In genomic region chr15:28138806-28139205, GRCm38 (mm10) we compare ENCODE assay signal across 23 mouse cellular contexts.
DNase-seq lines count a peak whose midpoint lies in the region; ATAC-seq and TF ChIP-seq lines count a peak whose summit lies in the region.
"Had no signal": no experiment of that assay in that cellular context is flagged by ENCODE, and none has a peak within 500 bp of the region (broad histone marks: within the 10 kb centered on the region; RNA-seq: fewer than 3 reads in every experiment).

No protein-coding gene starts in this region.

- H3K27ac ChIP-seq in forebrain, postnatal 0 days (ENCODE audit: low read depth, low read length) = no peak overlapping the region
- no peak overlapping the region for H3K27ac ChIP-seq in forebrain, embryonic 16.5 days (ENCODE audit: low read length)
- H3K27ac ChIP-seq: embryonic facial prominence, embryonic 10.5 days; embryonic facial prominence, embryonic 12.5 days; forebrain, embryonic 13.5 days; forebrain, embryonic 15.5 days had no signal

- intact Hi-C loops in heart, postnatal 14 days (cut with DNase I) = no loop called here

- no peaks in the 10 kb centered on the region for H3K4me1 ChIP-seq in forebrain, postnatal 0 days (ENCODE audit: insufficient read depth)
- H3K4me1 ChIP-seq in forebrain, embryonic 16.5 days (replicated peaks; ENCODE audit: control insufficient read depth, insufficient read depth, low read length) = peaks cover under 1% of the 10 kb centered on the region; the same call in 1 of the 2 replicates
- H3K4me1 ChIP-seq: embryonic facial prominence, embryonic 10.5 days; embryonic facial prominence, embryonic 12.5 days; forebrain, embryonic 15.5 days had no signal

- no peak for TF ChIP-seq CTCF in forebrain, postnatal 0 days (IDR thresholded peaks at IDR 0.05; ENCODE audit: low read depth)

- no peaks in the 10 kb centered on the region for H3K27me3 ChIP-seq in forebrain, postnatal 0 days (ENCODE audit: insufficient read depth, low read length)
- H3K27me3 ChIP-seq in forebrain, embryonic 16.5 days (replicated peaks; ENCODE audit: control insufficient read depth, insufficient read depth, low read length) = no peaks in the 10 kb centered on the region
- no peaks in the 10 kb centered on the region for H3K27me3 ChIP-seq in myocyte (ENCODE audit: control insufficient read depth, insufficient read depth, insufficient read length)
- H3K27me3 ChIP-seq: CH12.LX; embryonic facial prominence, embryonic 12.5 days; forebrain, embryonic 13.5 days; forebrain, embryonic 15.5 days had no signal

- peak; percentile 74 for ATAC-seq in forebrain, postnatal 0 days
- ATAC-seq in forebrain, embryonic 16.5 days = no peak; the same call in 1 of the 2 replicates
- ATAC-seq: CD4-positive, CD25-positive, alpha-beta regulatory T cell, adult 4 months; forebrain, embryonic 13.5 days; forebrain, embryonic 15.5 days had no signal

- no peaks in the 10 kb centered on the region for H3K79me2 ChIP-seq in myocyte (ENCODE audit: control insufficient read depth, insufficient read depth)

- no peak overlapping the region for H3K4me3 ChIP-seq in forebrain, postnatal 0 days (ENCODE audit: low read depth, low read length)
- no peak overlapping the region for H3K4me3 ChIP-seq in forebrain, embryonic 16.5 days (replicated peaks; ENCODE audit: low read length)
- no peak overlapping the region for H3K4me3 ChIP-seq in myocyte
- H3K4me3 ChIP-seq: embryonic facial prominence, embryonic 10.5 days; embryonic facial prominence, embryonic 12.5 days; forebrain, embryonic 13.5 days; forebrain, embryonic 15.5 days had no signal

- 77% methylated on average over 2 of the region's 2 CpGs for WGBS in forebrain, postnatal 0 days
- 84% methylated on average over 2 of the region's 2 CpGs for WGBS in forebrain, embryonic 16.5 days

- no peak overlapping the region for H3ac ChIP-seq in myocyte (ENCODE audit: control insufficient read depth, insufficient read length)

- no peaks in the 10 kb centered on the region for H3K36me3 ChIP-seq in forebrain, postnatal 0 days (ENCODE audit: insufficient read depth)
- H3K36me3 ChIP-seq in forebrain, embryonic 16.5 days (ENCODE audit: control insufficient read depth, insufficient read depth) = no peaks in the 10 kb centered on the region
- H3K36me3 ChIP-seq in myocyte (ENCODE audit: control insufficient read depth, insufficient read depth) = no peaks in the 10 kb centered on the region
- H3K36me3 ChIP-seq: embryonic facial prominence, embryonic 10.5 days; embryonic facial prominence, embryonic 12.5 days; forebrain, embryonic 15.5 days; G1E had no signal

- H3K4me2 ChIP-seq in forebrain, postnatal 0 days (ENCODE audit: low read depth) = no peak overlapping the region
- H3K4me2 ChIP-seq in forebrain, embryonic 16.5 days (ENCODE audit: low read length) = no peak overlapping the region
- no peak overlapping the region for H3K4me2 ChIP-seq in myocyte (ENCODE audit: low read depth)
- H3K4me2 ChIP-seq: embryonic facial prominence, embryonic 12.5 days; forebrain, embryonic 13.5 days; forebrain, embryonic 15.5 days had no signal

- no peak for TF ChIP-seq POLR2A in myocyte (IDR thresholded peaks at IDR 0.05; ENCODE audit: insufficient read length, low read depth)

- no peaks in the 10 kb centered on the region for H3K9me3 ChIP-seq in forebrain, postnatal 0 days (ENCODE audit: low read length)
- H3K9me3 ChIP-seq in forebrain, embryonic 16.5 days (ENCODE audit: control insufficient read depth, low read length) = no peaks in the 10 kb centered on the region
- H3K9me3 ChIP-seq: embryonic facial prominence, embryonic 10.5 days; embryonic facial prominence, embryonic 12.5 days; forebrain, embryonic 13.5 days; forebrain, embryonic 15.5 days had no signal

- no peak for DNase-seq in forebrain, postnatal 0 days
- DNase-seq in heart, adult 11 months = peak; percentile 36
- DNase-seq in heart, postnatal 14 days = no peak
- DNase-seq in Muller cell, postnatal 12 days (ENCODE audit: inconsistent ontology term) = no peak
- DNase-seq: adrenal gland, adult 2 months; adrenal gland, postnatal 10 days; adrenal gland, postnatal 25 days; B cell, adult 2 months; cerebellum, adult 11 months; cerebellum, adult 18-20 months; cerebellum, adult 8-10 months; cerebellum, adult 9-11 months; cerebellum, postnatal 14 days; cerebellum, postnatal 36 days had no signal

- H3K9ac ChIP-seq in forebrain, postnatal 0 days = no peak overlapping the region
- no peak overlapping the region for H3K9ac ChIP-seq in forebrain, embryonic 16.5 days (replicated peaks; ENCODE audit: low read depth, low read length)
- H3K9ac ChIP-seq: embryonic facial prominence, embryonic 12.5 days; forebrain, embryonic 13.5 days; forebrain, embryonic 15.5 days had no signal

TF ChIP-seq in myocyte, 11 proteins besides CTCF, POLR2A, EP300 and RAD21:
- TF ChIP-seq MYOG (IDR thresholded peaks at IDR 0.05; ENCODE audit: control insufficient read depth in 1 of 3, insufficient read depth in 1 of 3, insufficient read length in 2 of 3, low read depth in 2 of 3) = peak in 1 of 3 experiments; percentile 68
- TF ChIP-seq MAX (IDR thresholded peaks at IDR 0.05; ENCODE audit: low read depth) = no peak
- TF ChIP-seq MYOD1 (IDR thresholded peaks at IDR 0.05; ENCODE audit: control insufficient read depth in 1 of 3, insufficient read length in 2 of 3, low read depth in 2 of 3) = peak in 2 of 3 experiments; percentile 69 to 75
